Mouse (Mus musculus) megakaryocyte, embryonic 14.5 days (primary cell): Measurements from ENCODE around the gene Slc7a5.

Experiments used
- FLI1 ChIP-seq: IDR thresholded peaks from 2 replicates; pipeline ENCODE4 v1.6.1; 2012; ENCODE audit warnings: low read length, inconsistent platforms, mixed read lengths
- GATA1 ChIP-seq: IDR thresholded peaks from 3 replicates; pipeline ENCODE4 v1.6.1; 2012; ENCODE audit warnings: mixed read lengths, low read length, inconsistent platforms, borderline replicate concordance

DNA sequence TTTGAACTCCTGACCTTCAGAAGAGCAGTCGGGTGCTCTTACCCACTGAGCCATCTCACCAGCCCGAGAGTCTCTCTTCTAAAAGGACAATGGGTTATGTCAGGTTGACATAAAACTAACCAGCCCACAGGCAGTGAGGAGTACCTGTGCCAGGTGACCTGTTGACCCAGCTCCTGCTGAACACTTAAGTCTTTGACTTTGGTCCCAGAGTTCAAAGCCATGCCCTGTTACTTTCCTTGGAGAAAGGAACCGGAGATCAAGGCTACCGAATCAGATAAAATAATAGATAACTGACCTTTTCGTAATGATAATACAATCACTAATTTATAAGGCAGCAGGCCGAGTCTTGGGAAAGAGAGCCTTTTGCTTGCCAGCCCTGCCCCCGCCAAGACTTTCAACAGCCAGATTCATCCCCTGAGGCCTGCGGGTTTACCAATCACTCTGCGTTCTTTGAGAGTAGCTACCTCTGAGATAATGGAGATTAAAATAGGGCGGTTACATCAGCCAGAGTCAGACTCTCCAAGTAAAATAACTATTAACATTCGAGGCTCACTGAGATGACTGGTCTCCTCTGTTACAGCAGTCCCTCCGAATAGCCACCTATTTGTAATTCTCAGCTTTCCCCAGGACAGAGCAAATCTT is 24.7 kb upstream of the Slc7a5 start:
- no peak for TF ChIP-seq GATA1
- TF ChIP-seq FLI1: no peak
